Mouse (Mus musculus): Measurements from ENCODE around the gene Kcnj12. TPM values are rescaled to one million over a fixed set of nuclear protein-coding genes. Genes with fewer than 3 reads are reported as not detected.

Kcnj12 gene
- 7.3 and 8.8 TPM in 2 replicates for total RNA-seq (2014; rRNA removed)
- 1.7 and 3.1 TPM in 2 replicates for polyA plus RNA-seq (2015; fragmentation: Nextera tagmentation; extraction: Ambion mirVana)

DNA sequence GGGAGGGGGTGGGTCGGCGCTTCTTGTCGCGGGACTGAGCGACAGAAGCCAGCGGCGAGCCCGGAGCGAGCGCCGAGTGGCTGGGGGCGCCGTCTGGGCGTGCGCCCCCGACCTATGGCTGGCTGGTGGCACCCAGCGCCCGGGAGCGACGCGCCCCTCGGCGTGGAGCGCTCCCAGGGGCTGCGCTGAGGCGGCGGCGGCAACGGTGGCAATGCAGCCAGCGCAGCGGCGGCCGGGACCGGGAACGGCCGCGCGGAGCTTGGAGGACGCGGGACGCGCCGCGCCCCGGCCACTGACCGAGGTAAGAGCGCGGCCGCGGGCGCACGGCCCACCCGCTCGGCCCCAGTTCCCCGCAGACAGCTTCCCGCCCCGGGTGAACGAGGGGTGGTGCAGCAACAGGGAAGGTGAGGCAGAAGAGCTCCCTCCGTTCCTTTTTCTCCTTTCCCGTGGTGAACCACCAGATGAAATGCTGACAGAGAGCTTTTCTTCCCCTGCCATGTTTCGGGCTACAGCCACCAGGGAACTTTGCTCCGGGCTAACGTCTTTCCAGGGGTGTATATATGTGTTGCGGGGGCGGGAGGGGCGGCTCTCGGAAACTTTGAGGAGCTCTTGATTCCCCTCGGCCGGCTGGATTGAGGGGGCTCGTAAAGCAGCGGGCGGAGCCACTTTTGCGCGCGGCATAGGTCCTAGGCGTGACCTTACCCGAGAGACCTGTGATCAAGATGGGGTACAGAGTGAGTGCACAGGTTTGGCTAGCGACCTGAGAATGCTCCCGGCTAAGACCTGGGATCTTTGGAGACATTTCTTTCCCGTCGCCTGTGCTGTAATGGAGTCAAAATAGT, at the start of gene Kcnj12:
Kcnj12 (plus strand) TSS at position 15 of the 842 bp plus-strand sequence.
- Histone ChIP-seq H3K27ac (ENCODE audit: low read depth, low read length) (no peak within 1 kb of the TSS; the same call in 1 of the 2 replicates), H3K4me1 (ENCODE audit: insufficient read depth) (peaks cover 6% of the 10 kb centered on the region; the same call in 1 of the 2 replicates), H3K9ac (peak within 1 kb of the TSS; percentile 52), H3K27me3 (ENCODE audit: insufficient read depth, low read length) (peaks cover 13% of the 10 kb centered on the region), H3K9me3 (ENCODE audit: low read length) (no peaks in the 10 kb centered on the region), H3K36me3 (ENCODE audit: insufficient read depth) (no peaks in the 10 kb centered on the region), H3K4me3 (ENCODE audit: low read depth, low read length) (peak within 1 kb of the TSS; percentile 59), H3K4me2 (ENCODE audit: low read depth) (peak within 1 kb of the TSS; percentile 78)
- under 1% methylated on average over 75 of the region's 81 CpGs for WGBS
- DNase-seq (peak; percentile 31), ATAC-seq (peak; percentile 68)
- no peak; the same call in 1 of the 2 replicates for TF ChIP-seq CTCF (IDR thresholded peaks at IDR 0.05; ENCODE audit: low read depth)

DNA sequence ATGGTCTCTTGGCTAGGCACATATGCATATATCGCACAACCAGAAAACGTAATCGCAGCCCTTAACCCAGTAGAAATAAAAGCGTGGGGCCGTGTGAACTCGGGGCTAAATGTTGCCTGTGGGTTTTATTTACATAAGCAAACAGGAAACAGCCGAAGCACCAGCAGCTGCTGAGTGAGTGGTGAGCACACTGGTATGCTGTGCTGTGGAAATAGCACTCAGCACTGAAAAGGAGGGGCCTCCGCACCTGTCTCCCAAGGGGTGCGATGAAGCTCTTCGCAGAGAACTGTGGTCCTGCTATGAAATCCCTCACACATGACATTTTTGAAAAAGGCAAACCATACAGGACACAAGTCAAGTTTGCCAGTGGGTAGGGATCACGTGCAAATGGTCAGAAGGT, 47.3 kb upstream of the Kcnj12 start:
- no peak overlapping the region for H3K27ac ChIP-seq (ENCODE audit: low read depth, low read length)
- no peak for ATAC-seq
- H3K4me1 ChIP-seq (ENCODE audit: insufficient read depth): no peaks in the 10 kb centered on the region
- no peak for DNase-seq
- H3K9ac ChIP-seq: no peak overlapping the region
- H3K4me3 ChIP-seq (ENCODE audit: low read depth, low read length): no peak overlapping the region
- 82% methylated on average over 11 of the region's 11 CpGs for WGBS
- H3K4me2 ChIP-seq (ENCODE audit: low read depth): no peak overlapping the region
- no peaks in the 10 kb centered on the region for H3K27me3 ChIP-seq (ENCODE audit: insufficient read depth, low read length)
- no peak for TF ChIP-seq CTCF (IDR thresholded peaks at IDR 0.05; ENCODE audit: low read depth)
- no peaks in the 10 kb centered on the region for H3K36me3 ChIP-seq (ENCODE audit: insufficient read depth)
- H3K9me3 ChIP-seq (ENCODE audit: low read length): no peaks in the 10 kb centered on the region

DNA sequence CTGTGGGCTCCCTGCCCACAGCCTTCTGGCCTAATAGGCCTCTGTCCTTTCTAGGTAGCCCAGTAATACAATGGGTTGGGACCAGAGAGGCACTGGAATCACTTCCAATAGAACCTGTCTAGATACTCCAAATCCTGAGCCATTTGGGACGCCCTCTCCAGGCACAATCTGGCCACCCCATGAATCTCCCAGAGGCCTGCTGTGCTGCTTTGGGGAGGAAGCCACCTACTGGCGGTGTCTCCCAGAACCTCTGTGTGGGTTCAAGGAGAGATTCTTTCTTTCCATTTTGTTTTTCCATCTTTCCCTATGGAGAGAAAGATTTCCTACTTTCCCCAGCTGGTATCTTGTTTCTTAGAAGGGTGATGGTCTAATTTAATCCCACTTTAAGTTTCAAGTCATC, 46.1 kb upstream of the Kcnj12 start:
- WGBS: 84% methylated on average over 2 of the region's 2 CpGs
- no peaks in the 10 kb centered on the region for H3K36me3 ChIP-seq (ENCODE audit: insufficient read depth)
- H3K27ac ChIP-seq (ENCODE audit: low read depth, low read length): no peak overlapping the region
- no peaks in the 10 kb centered on the region for H3K27me3 ChIP-seq (ENCODE audit: insufficient read depth, low read length)
- ATAC-seq (no peak), DNase-seq (no peak)
- TF ChIP-seq CTCF (IDR thresholded peaks at IDR 0.05; ENCODE audit: low read depth): no peak
- H3K9me3 ChIP-seq (ENCODE audit: low read length): no peaks in the 10 kb centered on the region
- H3K4me1 ChIP-seq (ENCODE audit: insufficient read depth): no peaks in the 10 kb centered on the region
- no peak overlapping the region for H3K4me2 ChIP-seq (ENCODE audit: low read depth)
- H3K4me3 ChIP-seq (ENCODE audit: low read depth, low read length): no peak overlapping the region
- H3K9ac ChIP-seq: no peak overlapping the region

DNA sequence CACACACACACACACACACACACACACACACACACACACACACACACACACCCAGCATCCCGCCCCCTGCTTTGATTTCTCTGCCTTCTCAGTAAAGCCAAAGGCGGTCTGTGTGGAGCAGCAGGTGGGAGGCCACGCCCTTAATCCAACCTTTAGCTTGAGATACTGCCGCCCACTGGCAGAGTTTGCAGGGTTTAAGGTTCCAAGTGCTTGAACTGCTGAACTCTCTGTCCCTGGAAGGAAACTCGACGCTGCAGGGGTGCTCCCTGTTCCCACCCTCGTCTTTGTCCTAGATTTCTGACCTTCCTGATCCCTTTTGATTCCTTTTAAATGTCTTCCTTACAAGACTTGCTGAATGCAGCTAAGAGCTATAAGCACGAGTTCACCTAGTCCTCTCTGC, 45.6 kb upstream of the Kcnj12 start:
- Histone ChIP-seq H3K27me3 (ENCODE audit: insufficient read depth, low read length) (no peaks in the 10 kb centered on the region), H3K36me3 (ENCODE audit: insufficient read depth) (no peaks in the 10 kb centered on the region), H3K4me3 (ENCODE audit: low read depth, low read length) (no peak overlapping the region), H3K9me3 (ENCODE audit: low read length) (no peaks in the 10 kb centered on the region), H3K4me2 (ENCODE audit: low read depth) (no peak overlapping the region), H3K27ac (ENCODE audit: low read depth, low read length) (no peak overlapping the region), H3K9ac (no peak overlapping the region), H3K4me1 (ENCODE audit: insufficient read depth) (no peaks in the 10 kb centered on the region)
- 10% methylated on average over 8 of the region's 8 CpGs for WGBS
- DNase-seq: no peak
- no peak for ATAC-seq
- TF ChIP-seq CTCF (IDR thresholded peaks at IDR 0.05; ENCODE audit: low read depth): no peak

DNA sequence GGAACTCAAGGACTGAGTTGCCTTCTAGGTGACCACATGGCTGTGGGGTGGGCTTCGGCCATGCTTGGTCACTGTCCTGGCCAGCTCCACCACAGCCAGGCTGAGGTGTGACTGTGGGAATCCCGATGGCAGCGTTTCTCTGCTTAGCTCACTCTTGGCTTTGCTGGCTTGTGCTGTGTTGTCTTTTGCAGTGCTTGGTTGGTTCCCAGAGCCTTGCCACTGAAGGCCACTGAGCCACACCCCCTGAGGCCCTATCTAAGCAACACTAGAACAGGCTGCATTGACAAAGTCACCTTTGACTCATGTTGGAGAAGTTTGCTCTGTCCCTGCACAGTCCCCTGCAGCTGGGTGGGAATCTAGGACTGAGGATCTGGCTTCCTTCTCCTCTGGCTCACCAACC, 45.2 kb upstream of the Kcnj12 start:
- Histone ChIP-seq H3K9me3 (ENCODE audit: low read length) (no peaks in the 10 kb centered on the region), H3K27ac (ENCODE audit: low read depth, low read length) (no peak overlapping the region), H3K4me3 (ENCODE audit: low read depth, low read length) (no peak overlapping the region), H3K9ac (no peak overlapping the region), H3K4me2 (ENCODE audit: low read depth) (no peak overlapping the region), H3K27me3 (ENCODE audit: insufficient read depth, low read length) (no peaks in the 10 kb centered on the region), H3K36me3 (ENCODE audit: insufficient read depth) (no peaks in the 10 kb centered on the region), H3K4me1 (ENCODE audit: insufficient read depth) (no peaks in the 10 kb centered on the region)
- no peak for DNase-seq
- ATAC-seq: no peak
- TF ChIP-seq CTCF (IDR thresholded peaks at IDR 0.05; ENCODE audit: low read depth): no peak
- WGBS: 50% methylated on average over 3 of the region's 3 CpGs

DNA sequence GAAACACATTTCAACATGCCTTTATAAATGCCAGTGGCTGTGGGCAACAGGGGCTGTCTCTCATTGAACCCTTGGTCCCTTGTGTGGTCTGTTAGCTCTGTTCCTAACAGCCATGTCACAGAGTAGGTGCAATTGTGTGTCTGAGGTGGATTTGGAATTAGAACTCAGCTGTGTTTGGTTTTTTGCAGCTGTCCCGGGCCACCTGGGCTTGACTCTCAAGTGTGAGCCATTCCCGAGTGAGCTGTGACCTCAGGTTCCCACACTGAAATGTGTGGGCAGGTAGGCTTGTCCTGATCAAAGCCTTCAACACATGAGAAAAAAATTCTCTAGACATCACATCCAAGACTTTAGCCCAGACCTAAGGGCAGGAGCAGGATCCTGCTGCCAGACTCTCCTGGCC, 43.7 kb upstream of the Kcnj12 start:
- no peak overlapping the region for H3K4me3 ChIP-seq (ENCODE audit: low read depth, low read length)
- WGBS: 86% methylated on average over 2 of the region's 2 CpGs
- DNase-seq (no peak), ATAC-seq (no peak)
- no peak overlapping the region for H3K9ac ChIP-seq
- TF ChIP-seq CTCF (IDR thresholded peaks at IDR 0.05; ENCODE audit: low read depth): no peak
- H3K27me3 ChIP-seq (ENCODE audit: insufficient read depth, low read length): no peaks in the 10 kb centered on the region
- no peaks in the 10 kb centered on the region for H3K9me3 ChIP-seq (ENCODE audit: low read length)
- no peaks in the 10 kb centered on the region for H3K4me1 ChIP-seq (ENCODE audit: insufficient read depth)
- no peak overlapping the region for H3K27ac ChIP-seq (ENCODE audit: low read depth, low read length)
- H3K36me3 ChIP-seq (ENCODE audit: insufficient read depth): no peaks in the 10 kb centered on the region
- H3K4me2 ChIP-seq (ENCODE audit: low read depth): no peak overlapping the region

DNA sequence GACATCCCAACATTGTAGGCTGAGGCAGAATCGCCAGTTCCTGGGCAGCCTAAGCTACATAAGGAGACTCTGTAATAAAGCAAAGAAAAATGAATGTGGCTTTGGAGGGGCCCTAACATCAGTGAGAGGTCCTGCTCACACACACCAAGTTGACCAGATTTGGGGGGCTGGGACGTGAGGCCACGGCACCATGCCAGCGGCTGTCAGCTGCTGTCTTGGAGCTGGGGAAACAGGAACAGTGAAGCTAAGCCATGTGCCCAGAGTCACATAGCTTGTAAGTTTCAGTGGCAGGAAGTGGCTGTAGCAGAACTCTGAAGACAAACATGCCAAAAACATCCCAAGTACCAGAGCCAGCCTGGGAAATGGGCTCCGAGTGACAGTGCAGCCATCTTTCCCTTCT, 42.6 kb upstream of the Kcnj12 start:
- H3K4me3 ChIP-seq (ENCODE audit: low read depth, low read length): no peak overlapping the region
- H3K27me3 ChIP-seq (ENCODE audit: insufficient read depth, low read length): no peaks in the 10 kb centered on the region
- no peaks in the 10 kb centered on the region for H3K4me1 ChIP-seq (ENCODE audit: insufficient read depth)
- DNase-seq (no peak), ATAC-seq (no peak)
- no peak overlapping the region for H3K4me2 ChIP-seq (ENCODE audit: low read depth)
- no peak overlapping the region for H3K27ac ChIP-seq (ENCODE audit: low read depth, low read length)
- WGBS: 85% methylated on average over 5 of the region's 5 CpGs
- no peak overlapping the region for H3K9ac ChIP-seq
- no peak for TF ChIP-seq CTCF (IDR thresholded peaks at IDR 0.05; ENCODE audit: low read depth)
- H3K9me3 ChIP-seq (ENCODE audit: low read length): no peaks in the 10 kb centered on the region
- no peaks in the 10 kb centered on the region for H3K36me3 ChIP-seq (ENCODE audit: insufficient read depth)
